In the genomic region with DNA sequence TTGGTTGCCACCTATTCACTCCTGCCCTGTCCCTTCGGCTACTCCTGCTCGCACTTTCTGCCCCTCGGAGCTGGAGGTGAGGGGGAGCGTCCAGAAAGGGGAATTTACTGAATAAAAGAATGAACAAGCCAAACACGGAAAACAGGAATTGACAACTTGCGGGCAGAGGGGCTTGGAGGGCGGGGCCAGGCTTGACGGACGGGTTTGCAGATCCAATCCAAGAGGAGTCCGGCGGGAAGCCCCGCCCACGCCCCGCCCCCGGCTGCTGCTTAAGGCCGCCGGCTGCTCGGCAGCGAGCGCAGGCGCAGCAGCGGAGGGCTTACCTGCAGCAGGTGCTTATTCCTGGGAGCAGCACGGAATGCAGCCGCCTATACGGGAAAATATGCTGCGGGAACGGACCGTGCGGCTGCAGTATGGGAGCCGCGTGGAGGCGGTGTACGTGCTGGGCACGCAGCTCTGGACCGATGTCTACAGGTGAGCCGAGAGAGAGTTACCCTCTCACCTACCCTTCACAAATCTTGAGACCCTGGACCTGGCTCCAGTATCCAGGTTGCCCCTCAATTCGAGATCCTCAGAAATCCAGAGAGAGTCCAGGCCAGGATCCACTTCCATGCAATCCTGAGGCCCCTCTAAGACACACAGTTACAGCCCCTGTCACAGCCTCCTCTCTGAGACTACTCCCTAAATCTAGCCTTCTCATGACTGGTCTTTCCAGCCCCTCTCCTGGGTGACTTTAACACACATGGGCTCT, we compare ENCODE assay signal across 8 mouse cellular contexts. TPM values are rescaled to one million over a fixed set of nuclear protein-coding genes. Genes with fewer than 3 reads are reported as not detected.
DNase-seq lines count a peak whose midpoint lies in the region; ATAC-seq and TF ChIP-seq lines count a peak whose summit lies in the region.

A gene (plus strand): TSS at position 269 of the 751 bp plus-strand sequence.

- H3K27me3 ChIP-seq in cerebellum, adult 2 months (ENCODE audit: control insufficient read depth, insufficient read depth, low read length), result no peaks in the 10 kb centered on the region
- H3K27me3 ChIP-seq in lung, embryonic 15.5 days, result peaks cover 37% of the 10 kb centered on the region

- WGBS in cerebellum, adult 2 months, result 3% methylated on average over 37 of the region's 37 CpGs
- WGBS in lung, embryonic 15.5 days, result under 1% methylated on average over 37 of the region's 37 CpGs

- no peak within 1 kb of the TSS for H3K27ac ChIP-seq in ES-E14 (ENCODE audit: insufficient read depth, low read depth, low read length, poor library complexity, severe bottlenecking)
- H3K27ac ChIP-seq in cerebellum, adult 2 months (ENCODE audit: insufficient read depth, low read length), result no peak within 1 kb of the TSS
- H3K27ac ChIP-seq in lung, embryonic 15.5 days, result no peak within 1 kb of the TSS

- H3K9me3 ChIP-seq in ES-E14 (ENCODE audit: control insufficient read depth, insufficient read depth, low read depth, low read length), result no peaks in the 10 kb centered on the region
- H3K9me3 ChIP-seq in lung, embryonic 15.5 days, result no peaks in the 10 kb centered on the region

- peak; percentile 74 for DNase-seq in ES-E14 (ENCODE audit: low read depth, low spot score)
- DNase-seq in cerebellum, adult 2 months, result peak; percentile 48 to 57
- DNase-seq in layer of hippocampus, adult 9-10 months (ENCODE audit: low spot score), result peak; percentile 42
- peak; percentile 87 for DNase-seq in testis, postnatal 10 days (ENCODE audit: low spot score)

- in situ Hi-C loops in ES-E14 (cut with MboI; ENCODE audit: low sequenced_read_pairs in 2 of 2, unreplicated experiment in 2 of 2), result no loop called here

- peak within 1 kb of the TSS; percentile 58 to 73 for H3K4me3 ChIP-seq in ES-E14 (ENCODE audit: insufficient read depth in 1 of 2, low read depth in 1 of 2, low read length in 2 of 2, poor library complexity in 1 of 2, severe bottlenecking in 1 of 2)
- H3K4me3 ChIP-seq in cerebellum, adult 2 months (replicated peaks; ENCODE audit: insufficient read depth, low read depth, low read length), result peak within 1 kb of the TSS; percentile 47
- peak within 1 kb of the TSS; percentile 38 for H3K4me3 ChIP-seq in lung, embryonic 15.5 days

- H3K4me2 ChIP-seq in lung, embryonic 15.5 days, result peak within 1 kb of the TSS; percentile 61

- no peak within 1 kb of the TSS for H3K9ac ChIP-seq in ES-E14 (ENCODE audit: insufficient read depth, low read depth, low read length, poor library complexity, severe bottlenecking)
- H3K9ac ChIP-seq in lung, embryonic 15.5 days, result peak within 1 kb of the TSS; percentile 27; the same call in 1 of the 2 replicates

- TF ChIP-seq CTCF in cerebellum, adult 2 months (IDR thresholded peaks at IDR 0.05; ENCODE audit: borderline replicate concordance, insufficient read depth, low read depth, low read length), result no peak

- H3K4me1 ChIP-seq in ES-E14 (ENCODE audit: control insufficient read depth in 2 of 2, insufficient read depth in 2 of 2, low read length in 2 of 2, poor library complexity in 1 of 2), result peaks cover 0 to 7% of the 10 kb centered on the region in 2 experiments; a peak in 2 of 4 replicates
- peaks cover 4% of the 10 kb centered on the region; the same call in 1 of the 2 replicates for H3K4me1 ChIP-seq in cerebellum, adult 2 months (ENCODE audit: control insufficient read depth, insufficient read depth, low read length)
- H3K4me1 ChIP-seq in lung, embryonic 15.5 days, result peaks cover 14% of the 10 kb centered on the region

- no peak for TF ChIP-seq POLR2A in cerebellum, adult 2 months (IDR thresholded peaks at IDR 0.05; ENCODE audit: borderline replicate concordance, insufficient read depth, low read length)

- ATAC-seq in frontal cortex, adult (ENCODE audit: low TSS enrichment), result peak; percentile 62; the same call in 1 of the 2 replicates
- ATAC-seq in hematopoietic stem cell, adult 5-6 weeks (replicated peaks in 1 of 2; ENCODE audit: insufficient read depth in 1 of 2, low FRiP score in 2 of 2, low TSS enrichment in 1 of 2, low read depth in 1 of 2, poor library complexity in 2 of 2, severe bottlenecking in 2 of 2), result peak; percentile 35 to 68; a peak in 3 of 4 replicates
- ATAC-seq in lung, embryonic 15.5 days (ENCODE audit: borderline replicate concordance, extremely low read depth, low FRiP score, low TSS enrichment), result peak; percentile 73
- peak; percentile 41 for ATAC-seq in neutrophil, adult 5-6 weeks (ENCODE audit: extremely low read depth, insufficient number of reproducible peaks, low FRiP score, poor library complexity, severe bottlenecking)

- no peaks in the 10 kb centered on the region for H3K36me3 ChIP-seq in ES-E14 (ENCODE audit: control insufficient read depth, insufficient read depth, low read length, poor library complexity, severe bottlenecking)
- H3K36me3 ChIP-seq in lung, embryonic 15.5 days, result no peaks in the 10 kb centered on the region

TF ChIP-seq in ES-E14, 5 proteins besides CTCF, POLR2A, EP300 and RAD21:
- TF ChIP-seq ZC3H11A (IDR thresholded peaks at IDR 0.05; ENCODE audit: borderline replicate concordance, low read depth, low read length) (no peak), ZNF384 (IDR thresholded peaks at IDR 0.05; ENCODE audit: low read depth, low read length) (no peak), CHD2 (IDR thresholded peaks at IDR 0.05; ENCODE audit: low read depth, low read length) (no peak), HCFC1 (IDR thresholded peaks at IDR 0.05; ENCODE audit: borderline replicate concordance, insufficient read depth, low read length) (no peak)

RNA-seq across cellular contexts. Expression of the gene that starts here (rescaled TPM):
- total RNA-seq in ES-E14 (2012; rRNA removed), result 0.94 and 1.7 TPM in 2 replicates
- polyA plus RNA-seq in cerebellum, adult 2 months (2012; rRNA removed), result 22.2 and 25.2 TPM in 2 replicates
- total RNA-seq in hematopoietic stem cell, adult 5-6 weeks (2017), result 11.0 and 12.1 TPM in 2 replicates
- 1.8 and 2.6 TPM in 2 replicates for polyA plus RNA-seq in lung, embryonic 15.5 days (2015; fragmentation: Nextera tagmentation; extraction: Ambion mirVana)
- total RNA-seq in neutrophil, adult 5-6 weeks (2017), result 8.4 and 9.3 TPM in 2 replicates
